Mouse (Mus musculus) embryonic stem cell, embryonic (primary cell): ENCODE results near the gene Dera.

Experiments
- CTCF ChIA-PET, 4 experiments: fragments of 300-600 bp in 2 of 4; fragments of 350-600 bp in 2 of 4; sonication (Branson Sonifier 250); formaldehyde crosslinking; loops; one replicate each; lab custom pipeline; 2022; ENCODE audit warnings: inconsistent platforms in 2 of 4; lab: Charles Lee
- POLR2A ChIA-PET, 4 experiments: fragments of 300-600 bp in 2 of 4; fragments of 350-600 bp in 2 of 4; sonication (Branson Sonifier 250); formaldehyde crosslinking; loops; one replicate each; lab custom pipeline; 2022; ENCODE audit warnings: antibody characterized with exemption in 4 of 4, inconsistent platforms in 1 of 4; lab: Charles Lee

Gene Dera

GRCm38 (mm10) chr6:137747174-137747928 lies 7.0 kb upstream of the Dera start:
- ChIA-PET POLR2A (interaction anchor here (0.7 to 3.2 kb wide), 13 partner anchors 9 to 244 kb away, joined by 3 to 23 read pairs (median 5); partner anchors contain the start of gene Strap (in 2 of the 4)), CTCF (interaction anchor here (0.5 to 2.1 kb wide), 12 partner anchors 9 to 573 kb away, joined by 3 to 6 read pairs (median 3); no protein-coding TSS in a partner anchor)

- CTCF ChIA-PET = no interaction called here
- POLR2A ChIA-PET = interaction anchor here in 2 of 4 experiments (0.6 to 5.5 kb wide), 4 partner anchors 10 to 1663 kb away, joined by 3 to 87 read pairs (median 4); no protein-coding TSS in a partner anchor
Measured at GRCm38 (mm10) chr6:137751551-137752274, 2.6 kb upstream of the Dera start.

GRCm38 (mm10) chr6:137752275-137752655 lies 2.1 kb upstream of the Dera start:
- POLR2A ChIA-PET = interaction anchor here in 1 of 4 experiments (1.1 to 5.5 kb wide), 3 partner anchors 10 to 20 kb away, joined by 3 to 87 read pairs (median 3); no protein-coding TSS in a partner anchor
- CTCF ChIA-PET = no interaction called here

- ChIA-PET POLR2A (interaction anchor here in 2 of 4 experiments (0.5 to 5.5 kb wide), 13 partner anchors 11 to 946 kb away, joined by 3 to 87 read pairs (median 5); partner anchors contain the start of gene Strap (in 2 of the 2)), CTCF (interaction anchor here in 1 of 4 experiments (0.9 kb wide), 1 partner anchor 395 kb away, joined by 3 read pairs; no protein-coding TSS in a partner anchor)
Measured at GRCm38 (mm10) chr6:137754857-137755232, 499 bp downstream of the Dera start.

GRCm38 (mm10) chr6:137756310-137756709 lies 2.0 kb downstream of the Dera start:
- CTCF ChIA-PET = interaction anchor here in 3 of 4 experiments (0.5 to 2.0 kb wide), 9 partner anchors 9 to 1291 kb away, joined by 3 to 6 read pairs (median 3); no protein-coding TSS in a partner anchor
- POLR2A ChIA-PET = interaction anchor here in 3 of 4 experiments (0.6 to 5.5 kb wide), 4 partner anchors 9 to 388 kb away, joined by 3 to 87 read pairs (median 4); no protein-coding TSS in a partner anchor

- ChIA-PET POLR2A (interaction anchor here in 1 of 4 experiments (0.6 kb wide), 1 partner anchor 566 kb away, joined by 3 read pairs; no protein-coding TSS in a partner anchor), CTCF (interaction anchor here in 1 of 4 experiments (2.0 kb wide), 1 partner anchor 10 kb away, joined by 6 read pairs; no protein-coding TSS in a partner anchor)
Measured at GRCm38 (mm10) chr6:137757891-137758290, 3.5 kb downstream of the Dera start.

GRCm38 (mm10) chr6:137759681-137760080 lies 5.3 kb downstream of the Dera start:
- ChIA-PET POLR2A (interaction anchor here in 2 of 4 experiments (1.2 to 1.4 kb wide), 2 partner anchors 19 to 21 kb away, joined by 3 read pairs; no protein-coding TSS in a partner anchor), CTCF (interaction anchor here in 1 of 4 experiments (0.6 kb wide), 1 partner anchor 27 kb away, joined by 3 read pairs; no protein-coding TSS in a partner anchor)

GRCm38 (mm10) chr6:137760966-137761365 lies 6.6 kb downstream of the Dera start:
- POLR2A ChIA-PET = interaction anchor here in 1 of 4 experiments (1.0 to 2.1 kb wide), 2 partner anchors 12 to 14 kb away, joined by 3 to 6 read pairs; no protein-coding TSS in a partner anchor
- CTCF ChIA-PET = no interaction called here

GRCm38 (mm10) chr6:137764572-137765210 lies 10.3 kb downstream of the Dera start:
- POLR2A ChIA-PET = interaction anchor here in 1 of 4 experiments (1.5 kb wide), 1 partner anchor 38 kb away, joined by 3 read pairs; no protein-coding TSS in a partner anchor
- CTCF ChIA-PET = no interaction called here

GRCm38 (mm10) chr6:137766177-137766576 lies 11.8 kb downstream of the Dera start:
- POLR2A ChIA-PET = interaction anchor here in 1 of 4 experiments (1.4 to 1.5 kb wide), 3 partner anchors 12 to 37 kb away, joined by 3 to 5 read pairs (median 5); partner anchors contain the start of gene Dera
- CTCF ChIA-PET = no interaction called here

- ChIA-PET POLR2A (interaction anchor here in 2 of 4 experiments (0.5 to 1.3 kb wide), 4 partner anchors 19 to 171 kb away, joined by 3 to 6 read pairs (median 4); no protein-coding TSS in a partner anchor), CTCF (no interaction called here)
Measured at GRCm38 (mm10) chr6:137771621-137772250, 17.4 kb downstream of the Dera start.

GRCm38 (mm10) chr6:137772918-137773636 lies 18.7 kb downstream of the Dera start:
- ChIA-PET CTCF (interaction anchor here in 2 of 4 experiments (0.6 to 0.9 kb wide), 2 partner anchors 17 to 26 kb away, joined by 3 read pairs; no protein-coding TSS in a partner anchor), POLR2A (interaction anchor here in 2 of 4 experiments (1.1 to 1.6 kb wide), 4 partner anchors 11 to 20 kb away, joined by 3 to 5 read pairs (median 3); partner anchors contain the start of gene Dera (in 1 of the 2))

- ChIA-PET CTCF (interaction anchor here in 1 of 4 experiments (0.6 kb wide), 1 partner anchor 793 kb away, joined by 3 read pairs; no protein-coding TSS in a partner anchor), POLR2A (interaction anchor here in 1 of 4 experiments (1.5 to 1.6 kb wide), 2 partner anchors 11 to 20 kb away, joined by 3 to 5 read pairs; partner anchors contain the start of gene Dera)
Measured at GRCm38 (mm10) chr6:137773637-137774028, 19.3 kb downstream of the Dera start.

GRCm38 (mm10) chr6:137774166-137774565 lies 19.8 kb downstream of the Dera start:
- ChIA-PET CTCF (interaction anchor here in 1 of 4 experiments (0.6 kb wide), 1 partner anchor 794 kb away, joined by 3 read pairs; no protein-coding TSS in a partner anchor), POLR2A (interaction anchor here in 1 of 4 experiments (1.5 to 1.6 kb wide), 2 partner anchors 12 to 20 kb away, joined by 3 to 5 read pairs; partner anchors contain the start of gene Dera)

- ChIA-PET CTCF (no interaction called here), POLR2A (no interaction called here)
Measured at GRCm38 (mm10) chr6:137775159-137775558, 20.8 kb downstream of the Dera start.

GRCm38 (mm10) chr6:137776981-137777380 lies 22.6 kb downstream of the Dera start:
- ChIA-PET POLR2A (interaction anchor here in 2 of 4 experiments (0.6 kb wide), 2 partner anchors 11 to 34 kb away, joined by 3 to 4 read pairs; no protein-coding TSS in a partner anchor), CTCF (no interaction called here)
